Mouse (Mus musculus) midbrain, embryonic 10.5 days (tissue): Measurements from ENCODE around the gene Il9r. TPM values are rescaled to one million over a fixed set of nuclear protein-coding genes. Genes with fewer than 3 reads are reported as not detected.

Source experiments
- DNase-seq: peaks from one replicate; pipeline ENCODE4 v3.0.0-alpha.2; 2017; ENCODE audit warnings: low spot score
- H3K27ac ChIP-seq: fragments of 300-500 bp; sonication (generic); replicated peaks from 2 replicates; pipeline ENCODE4 v1.5.1; 2016; ENCODE audit warnings: mild to moderate bottlenecking
- H3K27me3 ChIP-seq: fragments of 300-500 bp; sonication (generic); 2 replicates; pipeline ENCODE4 v1.6.1; 2016; ENCODE audit warnings: low read depth, mild to moderate bottlenecking; ENCODE audit not compliant: poor library complexity, severe bottlenecking
- H3K36me3 ChIP-seq: fragments of 300-500 bp; sonication (generic); 2 replicates; pipeline ENCODE4 v1.6.1; 2016; ENCODE audit warnings: mild to moderate bottlenecking, moderate library complexity
- H3K4me1 ChIP-seq: fragments of 300-500 bp; sonication (generic); 2 replicates; pipeline ENCODE4 v1.6.1; 2016
- H3K4me3 ChIP-seq: fragments of 300-500 bp; sonication (generic); 2 replicates; pipeline ENCODE4 v1.5.1; 2016; ENCODE audit warnings: mild to moderate bottlenecking, moderate library complexity
- H3K9me3 ChIP-seq: fragments of 300-500 bp; sonication (generic); replicated peaks from 2 replicates; pipeline ENCODE4 v1.6.1; 2016; ENCODE audit warnings: mild to moderate bottlenecking
- WGBS: fragments of 180-500 bp; shearing (Covaris S2); methylation state at CpG from one replicate; pipeline ENCODE4 v1.1.7; 2016; 5-methylcytosine and 5-hydroxymethylcytosine counted together
- polyA plus RNA-seq: library from polyadenylated mRNA; unstranded; fragments of >200 nt; fragmentation: Nextera tagmentation; extraction: Ambion mirVana; gene quantifications from 2 replicates; pipeline ENCODE4 v1.2.1, GENCODE M21; 2016

Gene Il9r
- polyA plus RNA-seq, 1 experiment from 2014 or later = not detected

DNA sequence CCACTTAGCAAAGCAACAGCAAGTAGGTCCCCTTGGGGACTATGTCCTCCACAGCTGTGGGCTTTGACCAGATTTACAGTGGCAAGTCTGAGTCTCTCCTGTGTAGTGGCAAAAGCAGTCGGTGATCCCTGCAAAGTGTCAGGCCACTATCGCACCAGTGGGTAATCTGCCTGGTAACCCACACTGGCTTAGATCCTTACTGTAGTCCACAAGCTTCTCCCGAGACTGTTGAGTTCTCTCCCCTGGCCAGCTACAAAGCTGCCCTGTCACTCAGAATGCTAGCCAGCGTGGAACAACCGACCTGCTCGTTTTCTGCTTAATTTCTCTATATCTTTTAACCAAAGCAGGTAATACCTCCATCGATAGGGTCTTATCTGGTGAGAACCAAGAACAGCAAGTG lies 39.7 kb downstream of the Il9r start:
- Histone ChIP-seq H3K27ac (no peak overlapping the region), H3K4me1 (peaks cover 26% of the 10 kb centered on the region), H3K9me3 (no peaks in the 10 kb centered on the region), H3K4me3 (no peak overlapping the region), H3K36me3 (no peaks in the 10 kb centered on the region), H3K27me3 (peaks cover 30% of the 10 kb centered on the region)
- DNase-seq = no peak
- WGBS = 86% methylated on average over 7 of the region's 7 CpGs

DNA sequence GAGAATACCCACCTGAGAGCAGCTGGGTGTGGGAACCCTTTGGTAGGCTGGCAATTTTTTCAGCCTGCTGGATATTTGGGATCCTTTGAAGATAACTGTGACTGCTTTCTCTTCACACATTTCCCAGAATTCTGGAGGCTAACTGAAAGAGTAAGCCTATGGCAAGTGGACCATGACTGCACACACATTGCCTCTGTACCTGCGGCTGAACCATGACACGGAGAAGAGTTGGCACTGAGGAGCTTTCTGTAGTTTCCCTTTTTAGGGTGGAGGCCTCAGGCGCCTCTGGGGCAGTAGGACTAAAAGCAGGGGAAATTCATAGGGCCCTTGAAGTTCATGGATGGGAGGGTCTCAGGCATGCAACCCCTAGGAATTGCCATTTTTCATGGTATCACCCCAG lies 40.9 kb downstream of the Il9r start:
- WGBS = 94% methylated on average over 3 of the region's 3 CpGs
- DNase-seq = no peak
- peaks cover 26% of the 10 kb centered on the region for H3K4me1 ChIP-seq
- no peaks in the 10 kb centered on the region for H3K9me3 ChIP-seq
- no peak overlapping the region for H3K27ac ChIP-seq
- H3K36me3 ChIP-seq = no peaks in the 10 kb centered on the region
- H3K27me3 ChIP-seq = peaks cover 30% of the 10 kb centered on the region
- no peak overlapping the region for H3K4me3 ChIP-seq

DNA sequence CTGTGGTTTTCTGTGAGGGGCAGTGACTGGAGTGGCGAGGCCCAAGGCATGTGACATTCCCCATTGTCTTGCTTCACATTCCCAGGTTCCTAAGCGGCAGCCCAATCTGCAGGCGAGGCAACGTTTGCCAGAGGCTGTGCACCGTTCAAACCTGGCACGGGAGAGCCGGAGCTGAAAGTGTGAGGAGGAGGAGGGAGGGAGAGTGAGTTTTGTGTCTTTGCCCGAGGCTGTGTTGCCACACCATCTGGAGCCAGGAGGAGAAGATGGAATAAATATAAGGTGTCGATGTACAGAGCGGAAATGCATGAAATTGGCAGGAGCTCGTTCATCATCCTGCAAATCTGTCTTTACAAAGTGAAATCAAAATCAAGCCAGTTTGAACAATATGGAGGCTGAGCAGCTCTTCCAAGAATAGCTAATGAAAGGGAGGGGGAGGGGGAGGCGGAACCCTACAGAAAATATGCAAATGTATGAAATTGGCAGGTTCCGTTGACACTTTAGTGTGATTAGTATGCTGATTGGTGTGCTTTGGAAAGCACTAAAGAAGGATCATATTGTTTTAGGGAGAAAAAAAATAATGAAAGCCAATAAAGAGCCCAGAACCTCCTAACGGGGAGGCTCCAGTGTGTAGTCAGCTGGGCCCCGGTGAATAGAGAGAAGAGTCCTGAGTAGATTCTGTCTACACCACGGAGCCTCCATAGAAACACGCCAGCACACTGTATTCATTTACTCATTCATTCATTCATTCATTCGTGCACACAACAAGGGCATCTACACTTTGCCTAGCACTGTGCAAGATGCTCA lies 42.1 kb downstream of the Il9r start:
- peaks cover 30% of the 10 kb centered on the region for H3K27me3 ChIP-seq
- H3K36me3 ChIP-seq = no peaks in the 10 kb centered on the region
- H3K27ac ChIP-seq = peak overlapping the region; percentile 79
- peak; percentile 32 for DNase-seq
- H3K4me3 ChIP-seq = no peak overlapping the region
- peaks cover 26% of the 10 kb centered on the region for H3K4me1 ChIP-seq
- H3K9me3 ChIP-seq = no peaks in the 10 kb centered on the region
- 68% methylated on average over 18 of the region's 18 CpGs for WGBS

DNA sequence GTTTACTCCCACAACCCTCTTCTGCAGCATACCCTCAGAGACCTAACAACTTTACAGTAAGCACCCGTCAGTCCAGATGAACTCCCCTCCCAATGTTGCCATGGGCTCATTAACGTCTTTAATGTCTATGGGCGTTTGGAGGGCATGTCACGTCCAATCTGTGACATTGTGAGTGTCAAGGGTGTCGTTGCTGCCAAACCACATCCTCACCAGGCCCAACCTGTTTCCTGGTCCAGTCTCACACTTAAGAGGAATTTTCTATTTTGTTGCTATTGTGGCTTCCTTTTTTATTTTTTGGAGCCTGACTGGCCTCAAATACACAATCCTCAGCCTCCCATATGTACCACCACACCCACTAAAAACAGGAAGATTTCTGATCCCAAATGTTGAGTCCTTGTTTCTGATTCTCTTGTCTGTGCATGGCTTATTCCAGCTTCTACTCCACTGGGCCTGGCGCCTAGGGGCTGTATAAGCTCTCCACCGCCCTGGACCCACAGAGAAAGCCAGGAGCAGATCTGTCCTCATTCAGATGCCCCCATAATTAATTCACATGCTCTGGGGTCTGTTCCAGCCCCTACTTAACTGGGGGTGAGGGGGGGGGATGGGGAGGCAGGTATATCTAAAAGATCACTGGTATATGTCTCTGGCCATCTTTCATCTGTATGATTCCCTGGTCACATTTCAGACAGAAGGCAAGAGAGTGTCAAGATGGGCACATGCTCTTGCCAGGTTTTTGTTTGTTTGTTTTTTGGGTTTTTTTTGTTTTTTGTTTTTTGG lies 43.0 kb downstream of the Il9r start:
- Histone ChIP-seq H3K4me3 (no peak overlapping the region), H3K9me3 (no peaks in the 10 kb centered on the region), H3K36me3 (no peaks in the 10 kb centered on the region), H3K27ac (peak overlapping the region; percentile 67), H3K27me3 (peaks cover 30% of the 10 kb centered on the region), H3K4me1 (peaks cover 21% of the 10 kb centered on the region)
- WGBS = 88% methylated on average over 7 of the region's 7 CpGs
- no peak for DNase-seq

DNA sequence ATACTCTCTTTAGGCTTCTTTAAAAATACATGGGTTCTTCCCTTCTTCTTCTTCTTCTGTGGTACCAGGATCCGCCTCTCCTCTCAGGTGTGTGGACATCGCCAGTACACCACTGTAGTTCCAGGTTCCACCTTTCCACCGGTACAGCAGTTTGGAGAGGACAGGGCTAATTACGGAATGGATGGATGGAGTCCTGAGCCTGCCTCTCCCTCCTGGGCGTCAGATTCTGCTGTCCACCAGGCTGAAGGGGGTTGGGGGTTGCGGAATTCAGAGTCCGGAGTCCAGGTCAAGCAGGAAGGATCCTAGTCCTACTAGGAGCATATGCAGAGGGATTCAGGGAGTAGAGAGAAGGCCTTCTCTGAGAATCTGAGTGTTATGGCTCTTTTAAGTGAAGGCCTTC lies 46.9 kb downstream of the Il9r start:
- Histone ChIP-seq H3K27me3 (no peaks in the 10 kb centered on the region), H3K4me1 (peaks cover 12% of the 10 kb centered on the region), H3K4me3 (no peak overlapping the region), H3K9me3 (no peaks in the 10 kb centered on the region), H3K27ac (no peak overlapping the region), H3K36me3 (no peaks in the 10 kb centered on the region)
- DNase-seq = no peak
- WGBS = 91% methylated on average over 7 of the region's 7 CpGs

DNA sequence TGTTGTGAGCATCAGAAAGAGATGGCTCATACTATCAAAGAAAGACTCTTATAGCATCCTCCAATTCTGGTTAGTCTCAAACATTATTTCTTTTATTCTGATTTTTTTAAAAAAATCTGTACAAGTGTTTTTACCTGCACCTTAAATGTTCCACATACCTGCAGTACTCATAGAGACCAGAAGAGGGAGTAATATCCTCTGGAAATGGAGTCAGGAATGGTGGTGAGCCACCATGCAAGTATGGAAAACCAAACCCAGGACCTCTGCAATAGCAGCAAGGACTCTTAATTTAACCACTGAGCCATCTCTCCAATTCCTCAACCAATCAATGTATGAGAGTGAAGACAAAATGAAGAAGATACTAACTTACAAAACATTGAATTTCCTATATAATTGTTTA lies 47.3 kb downstream of the Il9r start:
- H3K36me3 ChIP-seq = no peaks in the 10 kb centered on the region
- peaks cover 8% of the 10 kb centered on the region for H3K4me1 ChIP-seq
- H3K4me3 ChIP-seq = no peak overlapping the region
- no peaks in the 10 kb centered on the region for H3K27me3 ChIP-seq
- no peak for DNase-seq
- H3K27ac ChIP-seq = no peak overlapping the region
- no peaks in the 10 kb centered on the region for H3K9me3 ChIP-seq

DNA sequence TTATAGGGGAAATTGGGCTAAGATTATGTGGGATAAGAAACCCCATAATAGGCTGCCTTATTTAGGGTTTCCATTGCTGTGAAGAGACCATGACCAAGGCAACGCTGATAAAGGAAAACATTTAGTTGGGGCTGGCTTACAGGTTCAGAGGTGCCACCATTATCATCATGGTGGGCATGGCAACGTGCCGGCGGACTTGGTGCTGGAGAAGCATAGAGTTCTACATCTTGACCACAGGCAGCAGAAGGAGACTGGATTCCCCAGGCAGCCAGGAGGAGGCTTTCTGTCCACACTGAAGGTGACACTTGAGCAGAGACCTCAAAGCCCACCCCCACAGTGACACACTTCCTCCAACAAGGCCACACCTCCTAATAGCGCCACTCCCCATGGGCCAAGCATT lies 48.8 kb downstream of the Il9r start:
- H3K27me3 ChIP-seq = no peaks in the 10 kb centered on the region
- H3K4me1 ChIP-seq = no peaks in the 10 kb centered on the region
- no peak for DNase-seq
- no peak overlapping the region for H3K4me3 ChIP-seq
- no peaks in the 10 kb centered on the region for H3K9me3 ChIP-seq
- 92% methylated on average over 5 of the region's 5 CpGs for WGBS
- H3K27ac ChIP-seq = no peak overlapping the region
- no peaks in the 10 kb centered on the region for H3K36me3 ChIP-seq

DNA sequence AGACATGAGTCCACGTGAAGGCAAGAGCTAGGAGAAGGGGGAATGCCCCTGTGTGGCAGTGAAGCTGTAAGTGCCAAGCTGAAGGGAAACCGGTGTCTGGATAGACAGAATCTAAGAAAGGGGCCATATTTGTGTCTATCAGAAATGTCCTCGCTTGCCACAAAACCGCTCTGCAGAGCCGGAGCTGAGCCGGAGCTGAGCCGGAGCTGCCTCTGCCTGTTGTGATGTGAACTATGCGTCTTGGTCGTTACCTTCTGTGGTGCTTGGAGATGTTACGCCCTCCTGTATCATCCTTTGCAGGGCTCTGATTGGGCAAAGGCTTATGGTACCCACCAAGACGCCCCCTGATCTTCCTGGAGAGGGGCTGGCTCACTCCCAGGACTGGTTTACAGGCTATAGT lies 50.5 kb downstream of the Il9r start:
- Histone ChIP-seq H3K27ac (no peak overlapping the region), H3K27me3 (no peaks in the 10 kb centered on the region), H3K4me3 (no peak overlapping the region), H3K4me1 (no peaks in the 10 kb centered on the region), H3K36me3 (no peaks in the 10 kb centered on the region), H3K9me3 (no peaks in the 10 kb centered on the region)
- DNase-seq = no peak
- 78% methylated on average over 11 of the region's 11 CpGs for WGBS

DNA sequence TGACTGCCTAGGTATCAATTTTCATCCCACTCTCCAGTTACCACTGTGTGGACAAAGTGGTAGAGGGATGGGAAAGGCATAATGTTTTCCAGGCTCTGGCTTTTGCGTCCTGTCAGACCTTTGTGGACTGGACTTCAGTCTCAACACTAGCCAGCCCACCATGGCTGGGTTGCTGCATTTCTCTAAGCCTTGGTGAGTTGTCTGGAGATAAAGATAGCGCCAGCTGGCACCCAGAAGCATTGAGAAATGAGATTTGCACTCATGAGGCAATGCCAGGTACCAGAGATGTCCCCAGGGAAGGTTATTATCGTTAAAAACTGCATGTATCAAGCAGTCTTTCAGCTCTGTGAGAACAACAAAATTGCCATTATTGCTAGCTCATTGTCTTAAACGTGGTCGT lies 57.3 kb downstream of the Il9r start:
- WGBS = 85% methylated on average over 5 of the region's 5 CpGs
- H3K4me3 ChIP-seq = no peak overlapping the region
- no peak overlapping the region for H3K27ac ChIP-seq
- H3K4me1 ChIP-seq = peaks cover 31% of the 10 kb centered on the region
- H3K9me3 ChIP-seq = no peaks in the 10 kb centered on the region
- no peaks in the 10 kb centered on the region for H3K27me3 ChIP-seq
- H3K36me3 ChIP-seq = no peaks in the 10 kb centered on the region
- no peak for DNase-seq

DNA sequence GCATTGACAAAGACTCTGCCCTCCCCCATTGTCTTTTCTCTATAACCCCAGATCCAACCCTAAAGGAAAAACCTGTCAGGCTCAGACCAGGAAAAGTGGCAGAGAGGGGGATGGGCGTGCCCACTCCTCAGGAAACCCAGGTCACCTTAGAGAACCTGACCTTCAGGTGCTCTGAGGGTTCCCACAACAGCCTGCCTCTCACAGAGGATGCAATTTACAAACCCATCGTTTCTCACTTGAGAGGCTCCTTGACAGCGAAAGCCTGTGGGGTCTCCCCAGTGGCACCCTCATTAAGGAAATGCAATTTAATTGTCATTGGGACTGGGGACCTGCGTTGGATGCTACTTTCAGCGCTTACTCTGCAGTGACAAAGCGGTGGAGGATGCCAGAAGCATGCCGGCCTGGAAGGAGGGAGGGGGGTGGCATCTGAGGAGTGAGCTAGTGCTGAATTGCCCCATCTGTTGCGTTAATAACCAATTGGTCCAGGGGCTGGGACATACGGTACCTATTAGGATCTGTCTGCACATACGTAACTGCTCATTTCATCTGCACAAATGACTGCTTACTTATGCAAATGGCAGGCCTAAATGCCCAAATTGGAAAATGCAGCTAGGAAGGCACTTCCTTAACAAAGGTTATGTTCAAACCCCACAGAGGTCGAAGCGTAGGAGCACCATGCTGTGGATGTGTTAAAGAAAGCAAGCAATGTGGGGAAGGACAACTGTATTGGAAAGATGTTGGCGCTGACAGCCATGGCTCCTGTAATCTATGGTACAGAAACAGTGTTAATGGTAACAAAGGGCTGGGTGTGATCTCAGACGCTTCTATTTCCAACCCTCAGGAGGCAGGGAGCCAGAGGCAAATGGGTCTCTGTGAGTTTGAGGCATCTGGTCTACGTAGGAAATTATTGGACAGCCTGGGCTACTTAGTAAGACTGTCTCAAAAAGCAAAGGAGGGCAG lies 58.2 kb downstream of the Il9r start:
- WGBS = 79% methylated on average over 15 of the region's 15 CpGs
- Histone ChIP-seq H3K9me3 (no peaks in the 10 kb centered on the region), H3K4me1 (peaks cover 39% of the 10 kb centered on the region), H3K36me3 (no peaks in the 10 kb centered on the region), H3K4me3 (no peak overlapping the region), H3K27ac (peak overlapping the region; percentile 53; the same call in 1 of the 2 replicates), H3K27me3 (no peaks in the 10 kb centered on the region)
- DNase-seq = no peak

DNA sequence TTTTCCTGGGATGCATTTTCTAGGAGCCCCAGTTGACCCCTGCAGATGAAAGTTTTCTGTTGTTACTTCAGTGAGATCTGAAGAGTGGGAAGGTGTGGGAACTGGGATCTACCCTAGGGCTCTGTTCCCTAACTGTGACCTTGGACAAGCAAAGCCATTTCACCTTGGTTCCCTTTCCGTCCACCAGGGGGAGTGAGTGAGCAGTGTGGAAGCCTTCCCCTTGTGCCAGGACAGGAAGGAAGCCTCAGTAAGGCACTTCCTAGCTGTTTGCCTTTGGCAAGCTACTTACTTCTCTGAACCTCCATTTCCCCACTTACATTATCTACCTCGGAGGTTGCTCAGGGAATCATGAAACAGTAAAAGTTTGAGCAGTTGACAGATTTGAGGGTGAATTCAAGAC lies 59.0 kb downstream of the Il9r start:
- H3K4me3 ChIP-seq = no peak overlapping the region
- no peaks in the 10 kb centered on the region for H3K9me3 ChIP-seq
- peaks cover 40% of the 10 kb centered on the region for H3K4me1 ChIP-seq
- 0 out of 2 replicates have a peak overlapping the region, but pooled peaks have one; percentile 19 for H3K27ac ChIP-seq
- H3K27me3 ChIP-seq = no peaks in the 10 kb centered on the region
- WGBS = 21% methylated on average over 2 of the region's 2 CpGs
- no peaks in the 10 kb centered on the region for H3K36me3 ChIP-seq
- DNase-seq = peak; percentile 78

DNA sequence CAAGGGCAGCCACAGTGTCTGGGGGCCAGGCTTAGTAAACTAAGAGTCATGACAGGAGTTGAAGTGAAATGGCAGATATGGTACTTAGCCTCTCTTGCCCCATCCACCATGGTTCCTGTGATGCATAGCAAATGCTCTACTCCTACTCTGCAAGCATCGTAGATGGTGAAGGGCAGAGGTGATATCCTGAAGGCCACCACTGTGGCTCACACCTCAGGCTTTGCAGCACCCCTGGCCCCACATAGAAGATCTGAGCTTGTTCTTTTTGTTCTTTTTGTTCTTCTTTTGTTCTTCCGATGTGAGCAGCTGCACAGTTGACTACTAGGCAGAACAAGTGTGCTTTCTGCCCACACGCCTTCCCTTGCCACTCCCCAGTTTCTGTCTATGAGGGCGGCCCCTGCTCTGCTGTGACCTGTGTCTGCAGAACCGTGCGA lies 60.5 kb downstream of the Il9r start:
- DNase-seq = no peak
- H3K36me3 ChIP-seq = no peaks in the 10 kb centered on the region
- H3K27me3 ChIP-seq = no peaks in the 10 kb centered on the region
- peak overlapping the region; percentile 53; the same call in 1 of the 2 replicates for H3K27ac ChIP-seq
- H3K4me3 ChIP-seq = no peak overlapping the region
- no peaks in the 10 kb centered on the region for H3K9me3 ChIP-seq
- H3K4me1 ChIP-seq = peaks cover 45% of the 10 kb centered on the region
- 86% methylated on average over 6 of the region's 6 CpGs for WGBS
